Mouse (Mus musculus): ENCODE measurements around the gene Arhgef28.

Arhgef28 gene

DNA sequence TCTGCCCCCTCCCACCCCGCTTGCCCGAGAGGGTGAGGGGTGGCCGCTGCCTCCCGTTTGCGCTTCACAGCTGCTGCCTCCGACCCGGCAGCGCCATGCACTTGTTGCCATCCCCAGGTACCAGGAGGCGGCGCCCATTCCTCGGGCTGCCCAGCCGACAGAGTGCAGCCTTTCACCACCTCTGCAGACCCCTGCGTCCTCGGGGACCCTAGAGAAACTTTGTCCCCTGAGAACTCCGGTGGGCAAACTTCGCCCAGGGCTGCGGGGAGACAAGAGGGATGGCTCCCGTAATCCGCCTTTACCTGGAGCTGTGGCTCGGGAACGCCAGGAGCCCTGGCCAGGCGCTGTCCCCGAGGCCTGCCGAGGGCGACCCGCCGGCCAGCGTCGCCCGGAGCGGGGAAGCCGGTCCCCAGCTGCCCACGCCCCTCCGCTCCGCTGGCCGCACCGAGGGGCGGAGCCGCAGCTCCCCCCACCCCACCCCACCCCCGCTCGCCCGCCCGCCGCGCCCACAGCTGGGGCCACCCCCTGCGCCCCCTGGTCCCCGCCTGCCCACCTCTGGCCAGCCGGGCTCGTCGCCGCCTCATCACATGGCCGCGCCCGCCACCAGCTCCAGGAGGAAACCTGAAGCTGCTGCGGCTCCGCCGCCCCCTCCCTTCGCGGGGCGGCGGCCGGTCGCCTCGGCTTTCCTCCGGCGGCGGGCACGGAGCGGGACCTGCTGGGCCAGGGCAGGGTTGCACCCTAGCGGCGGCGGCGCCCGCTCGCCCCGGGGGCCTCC lies at the start of gene Arhgef28:
Arhgef28 (minus strand) TSS at position 669 of the 775 bp plus-strand sequence.
- DNase-seq (ENCODE audit: extremely low read depth, insufficient read length, low spot score), result peak; percentile 74

DNA sequence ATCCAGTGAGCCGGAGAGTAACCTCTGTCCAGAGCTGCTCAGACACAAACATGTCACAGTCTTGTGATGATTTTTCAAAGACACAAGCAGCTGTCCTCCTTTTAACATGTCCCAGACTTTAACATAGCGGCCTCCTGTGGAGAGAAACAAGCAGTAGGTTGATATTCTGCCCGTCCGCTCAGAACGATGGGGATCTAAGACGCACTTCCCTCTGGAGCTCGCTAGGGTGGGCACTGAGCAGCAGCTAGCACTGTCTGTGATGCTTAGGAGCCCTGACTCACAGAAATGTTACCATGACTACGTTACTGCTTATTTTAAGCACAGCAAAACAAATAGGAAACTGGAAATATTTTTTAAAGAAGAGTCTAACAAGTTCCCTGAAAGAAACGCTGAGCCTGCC lies 48.7 kb upstream of the Arhgef28 start:
- DNase-seq (ENCODE audit: extremely low read depth, insufficient read length, low spot score), result no peak

DNA sequence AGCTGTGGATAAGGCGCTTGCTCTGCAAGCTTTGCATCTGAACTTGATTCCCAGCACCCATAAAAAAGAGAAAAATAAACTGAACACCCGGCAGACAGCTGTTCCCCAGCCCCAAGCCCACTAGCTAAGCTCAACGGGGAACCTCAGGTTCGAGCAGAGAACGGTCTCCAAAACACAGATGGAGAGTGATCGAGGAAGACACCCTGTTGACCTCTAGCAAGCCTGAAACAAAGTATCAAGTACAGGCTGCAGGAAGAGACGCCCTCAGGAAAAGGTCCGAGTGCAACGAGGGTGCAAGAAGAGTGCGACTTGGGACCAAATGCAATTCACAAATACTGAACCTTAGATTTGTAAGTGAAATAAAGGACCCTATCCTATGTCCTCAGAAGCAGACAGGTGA lies 43.4 kb upstream of the Arhgef28 start:
- DNase-seq (ENCODE audit: extremely low read depth, insufficient read length, low spot score), result no peak

DNA sequence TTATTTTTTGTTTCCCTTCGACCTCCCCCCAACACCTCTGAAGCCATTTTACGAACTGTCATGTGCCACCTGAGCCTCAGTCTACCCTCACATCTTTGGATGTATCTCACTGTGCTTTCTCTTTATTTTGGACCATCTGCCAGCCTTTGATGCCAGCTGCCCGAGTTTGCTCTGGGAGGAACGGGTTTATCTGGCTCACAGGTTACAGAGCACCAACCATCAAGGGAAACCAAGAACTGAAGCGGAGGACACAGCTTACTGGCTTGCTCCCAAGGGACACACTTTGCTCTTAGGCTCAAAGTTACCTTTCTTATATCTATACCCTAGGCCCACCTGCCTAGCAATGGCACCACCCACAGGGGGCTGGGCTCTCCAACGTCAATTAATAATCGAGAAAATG lies 39.1 kb upstream of the Arhgef28 start:
- DNase-seq (ENCODE audit: extremely low read depth, insufficient read length, low spot score), result no peak

DNA sequence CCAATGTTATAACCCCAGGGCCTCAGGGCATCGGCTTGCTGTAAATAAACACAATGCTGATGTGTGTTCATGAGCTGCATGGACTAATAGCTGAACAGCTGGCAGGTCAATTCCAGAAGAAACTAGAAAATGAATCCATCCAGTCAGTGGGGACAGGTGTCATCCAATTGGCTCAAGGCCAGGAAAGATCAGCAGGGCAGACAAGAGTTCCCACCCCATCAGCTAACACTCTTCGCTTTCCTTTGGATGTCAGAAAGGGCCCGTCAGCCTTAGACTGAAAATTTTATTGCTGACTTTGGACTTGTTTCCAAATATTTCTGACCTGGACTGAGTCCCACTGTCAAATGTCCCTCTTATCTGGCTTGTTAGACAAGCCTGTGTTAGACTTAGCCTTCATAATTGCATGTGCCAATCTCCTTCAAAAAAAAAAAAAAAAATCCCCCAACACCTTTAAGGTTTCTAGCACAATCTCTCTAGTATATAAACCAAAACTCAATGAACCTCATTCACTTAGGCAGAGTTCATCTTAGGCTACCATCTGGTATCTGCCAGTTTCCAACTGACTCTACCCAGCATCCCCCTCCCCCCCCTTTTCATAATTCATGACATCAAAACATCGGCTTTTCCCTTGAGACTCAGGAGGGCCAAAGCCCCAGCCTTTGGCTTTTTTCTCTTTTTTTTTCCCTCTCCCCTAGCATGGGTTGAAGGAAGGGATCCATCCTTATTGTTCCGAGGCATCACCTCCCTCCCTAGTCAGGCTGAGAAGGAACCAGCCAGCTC lies 38.5 kb upstream of the Arhgef28 start:
- DNase-seq (ENCODE audit: extremely low read depth, insufficient read length, low spot score), result no peak

DNA sequence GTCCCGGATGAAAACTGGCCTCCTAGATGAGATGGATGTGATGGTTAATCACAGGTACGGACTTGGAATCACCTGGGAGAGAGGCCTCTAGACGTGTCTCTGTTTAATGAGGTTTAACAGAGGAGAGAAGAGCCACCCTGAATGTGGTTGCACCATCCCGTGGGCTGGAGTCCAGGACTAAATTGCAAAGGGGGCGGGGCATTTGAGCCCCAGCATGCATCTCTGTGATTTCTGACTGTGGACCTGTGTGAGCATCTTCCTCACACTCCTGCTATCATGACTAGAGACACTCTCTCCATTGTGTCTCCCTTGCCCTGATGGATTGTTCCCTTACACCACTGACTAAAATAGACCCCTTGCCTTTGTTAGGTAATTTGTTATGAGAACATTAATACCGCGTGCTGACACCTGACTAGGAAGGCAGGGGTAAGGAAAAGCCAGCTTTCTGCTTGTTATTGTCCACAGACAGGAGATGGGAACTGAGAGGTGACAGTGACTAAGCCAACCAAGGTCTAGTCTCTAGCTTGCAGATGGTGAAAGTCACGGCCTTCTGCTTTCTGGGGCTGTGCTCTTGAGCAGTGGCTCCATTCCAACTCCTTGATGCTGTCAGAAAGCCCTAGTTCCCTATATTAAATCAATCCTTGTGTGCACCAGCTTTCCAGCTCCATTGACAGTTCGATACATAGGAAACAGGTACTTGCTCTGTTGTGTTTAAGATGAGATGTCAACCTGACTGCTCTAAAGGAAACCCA lies 35.5 kb upstream of the Arhgef28 start:
- DNase-seq (ENCODE audit: extremely low read depth, insufficient read length, low spot score), result no peak

DNA sequence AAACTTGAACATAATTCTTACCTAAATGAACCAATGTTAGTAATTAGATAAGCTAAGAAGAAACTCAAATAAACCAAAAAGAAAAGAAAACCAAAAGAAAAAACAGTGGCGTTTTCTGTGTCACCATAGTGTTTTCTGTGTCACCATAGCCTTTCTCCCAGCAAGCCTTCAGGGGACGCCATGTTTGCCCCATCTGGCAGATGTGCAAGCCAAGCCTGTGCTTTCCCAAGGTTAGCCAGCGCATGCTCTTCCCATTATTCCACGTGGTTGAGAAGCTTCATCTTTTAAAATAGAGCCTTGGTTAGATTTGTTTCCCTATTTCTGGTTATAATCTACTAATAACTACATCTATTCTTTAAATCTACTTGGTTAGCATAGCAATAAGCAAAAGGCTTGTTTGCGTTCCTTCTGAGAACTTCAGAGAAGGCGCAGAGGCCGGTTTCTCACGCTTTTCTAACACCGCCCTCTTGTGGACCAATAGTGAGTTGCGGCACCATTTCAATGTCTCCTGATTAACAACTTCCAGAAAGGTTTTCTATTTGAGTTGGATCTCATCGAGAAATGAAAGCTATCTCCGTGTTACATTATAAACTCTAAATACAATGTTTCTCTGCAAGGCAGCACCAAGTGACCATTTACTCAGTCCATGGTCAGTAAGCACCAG lies 33.9 kb upstream of the Arhgef28 start:
- DNase-seq (ENCODE audit: extremely low read depth, insufficient read length, low spot score), result peak; percentile 20

DNA sequence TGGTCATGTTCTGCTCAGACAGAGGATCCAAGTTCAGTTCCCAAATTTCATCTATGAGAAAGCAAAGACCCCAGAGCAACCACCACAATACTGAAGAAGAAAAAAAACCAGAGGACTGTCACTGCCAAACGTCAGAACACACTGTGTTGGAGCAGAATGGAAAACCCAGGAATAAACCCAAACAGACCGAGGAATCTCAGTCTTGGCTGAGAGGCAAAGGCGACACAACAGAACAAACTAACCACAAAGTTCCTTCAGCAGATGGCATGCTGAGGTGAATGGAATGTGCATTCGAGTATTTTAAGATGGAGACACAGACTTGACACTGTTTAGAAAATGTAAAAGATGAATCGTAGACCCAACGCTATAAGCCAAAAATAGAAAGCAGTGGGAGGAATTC lies 29.2 kb upstream of the Arhgef28 start:
- DNase-seq (ENCODE audit: extremely low read depth, insufficient read length, low spot score), result no peak

DNA sequence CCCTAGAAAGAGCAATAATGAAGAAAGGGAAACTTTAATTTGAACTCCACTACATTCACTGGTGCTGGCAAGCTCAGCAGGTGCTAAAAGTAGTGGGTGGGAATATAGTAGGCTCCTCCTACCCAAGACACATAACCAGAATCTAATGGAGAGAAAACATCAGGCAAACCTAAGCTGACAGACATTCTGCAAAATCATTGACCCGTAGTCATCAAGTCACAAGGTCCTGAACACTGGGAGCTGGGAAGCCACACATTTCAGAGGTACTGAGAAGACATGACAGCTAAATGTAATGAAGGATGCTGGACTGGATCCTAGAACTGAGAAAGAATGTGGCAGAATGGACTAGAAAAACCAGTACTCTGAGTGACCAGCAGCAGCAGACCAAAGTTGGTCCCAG lies 24.3 kb upstream of the Arhgef28 start:
- DNase-seq (ENCODE audit: extremely low read depth, insufficient read length, low spot score), result no peak

DNA sequence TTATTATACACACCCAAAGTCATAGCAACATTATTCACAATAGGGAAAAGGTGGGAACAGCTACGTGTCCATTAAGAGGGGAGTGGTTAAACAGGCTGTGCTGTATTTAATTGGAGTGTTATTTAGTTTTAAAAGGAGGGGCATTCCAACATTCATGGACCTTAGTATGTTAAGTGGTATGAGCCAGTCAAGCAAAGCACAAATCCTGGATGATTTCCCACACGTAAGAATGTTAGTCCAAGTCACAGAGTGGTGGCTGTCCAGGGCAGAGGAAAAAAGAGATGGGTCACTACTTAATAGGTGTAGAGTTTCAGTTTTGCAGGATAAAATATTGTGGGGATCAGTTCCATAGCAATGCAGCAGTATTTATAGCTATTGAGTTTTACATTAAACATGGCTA lies 20.0 kb upstream of the Arhgef28 start:
- no peak for DNase-seq (ENCODE audit: extremely low read depth, insufficient read length, low spot score)

DNA sequence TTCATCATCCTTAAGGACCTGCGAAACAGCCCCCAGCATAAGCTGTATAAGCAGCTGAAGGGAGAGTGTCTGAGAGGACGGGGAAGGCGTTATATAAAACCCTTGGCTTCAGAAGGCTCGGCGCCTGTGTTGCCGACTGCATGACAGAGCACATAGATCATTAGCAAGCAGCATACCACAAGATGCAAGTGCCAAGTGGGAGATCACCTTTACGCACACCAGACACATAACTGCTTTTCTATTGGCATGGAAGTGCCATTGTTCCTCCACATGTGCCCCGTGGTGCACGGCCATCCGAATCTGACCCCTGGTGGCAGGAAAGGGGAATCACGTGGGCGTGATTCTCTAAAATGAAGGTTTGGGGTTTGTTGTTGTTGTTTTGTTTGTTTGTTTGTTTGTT lies 16.6 kb upstream of the Arhgef28 start:
- DNase-seq (ENCODE audit: extremely low read depth, insufficient read length, low spot score), result no peak

DNA sequence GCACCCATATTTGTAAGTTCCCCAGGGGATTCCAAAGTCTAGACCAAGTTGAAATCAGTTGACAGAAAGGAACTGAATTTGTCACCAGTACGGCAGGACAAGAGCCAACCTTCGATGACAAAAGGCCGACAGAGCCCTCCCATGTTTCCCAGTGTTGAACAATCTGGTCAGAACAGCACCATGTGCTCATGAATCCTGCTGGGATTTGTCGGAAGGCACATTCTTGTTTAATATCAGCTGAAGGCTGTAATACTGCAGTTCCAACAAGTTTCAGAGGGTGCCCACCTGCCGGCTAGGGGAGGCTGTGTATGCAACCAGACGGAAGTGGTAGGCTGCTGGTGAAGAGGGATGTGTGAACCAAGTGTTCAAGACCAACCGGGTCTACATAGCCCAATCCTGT lies 3.9 kb upstream of the Arhgef28 start:
- DNase-seq (ENCODE audit: extremely low read depth, insufficient read length, low spot score), result no peak

DNA sequence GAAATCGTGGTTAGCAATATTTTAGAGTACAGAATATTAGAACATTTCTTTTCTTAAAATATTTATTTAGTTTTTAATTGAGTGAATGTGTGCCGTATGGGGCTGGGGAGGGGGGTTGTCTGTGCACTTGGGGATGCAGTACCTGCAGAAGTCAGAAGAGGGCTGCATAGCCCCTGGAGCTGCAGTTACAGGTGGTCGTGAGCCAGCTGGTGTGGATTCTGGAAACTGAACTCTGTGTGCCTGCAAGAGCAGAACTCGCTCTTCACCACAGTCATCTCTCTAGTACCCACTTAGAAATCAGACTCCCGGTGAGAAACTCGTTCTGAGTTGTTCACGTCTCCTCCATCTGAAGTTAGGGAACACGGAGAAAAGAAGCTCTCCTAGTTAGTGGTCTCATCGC lies 2.6 kb upstream of the Arhgef28 start:
- DNase-seq (ENCODE audit: extremely low read depth, insufficient read length, low spot score), result no peak

DNA sequence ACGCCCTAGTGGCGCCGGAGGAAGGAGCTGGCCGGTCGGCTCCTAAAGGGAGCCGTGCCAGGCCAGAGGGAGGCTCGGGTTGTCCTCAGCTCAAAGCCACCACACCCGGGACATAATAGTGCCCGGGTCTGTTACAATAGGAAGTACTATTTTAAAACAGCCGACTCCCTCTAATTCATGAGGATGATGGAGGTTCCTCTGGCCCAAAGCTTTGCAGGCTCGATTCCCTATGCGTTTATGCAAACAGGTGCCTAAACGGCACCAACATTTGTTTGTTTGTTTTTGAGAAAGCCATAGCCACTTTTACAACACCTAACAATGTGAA lies 269 bp upstream of the Arhgef28 start:
- no peak for DNase-seq (ENCODE audit: extremely low read depth, insufficient read length, low spot score)

DNA sequence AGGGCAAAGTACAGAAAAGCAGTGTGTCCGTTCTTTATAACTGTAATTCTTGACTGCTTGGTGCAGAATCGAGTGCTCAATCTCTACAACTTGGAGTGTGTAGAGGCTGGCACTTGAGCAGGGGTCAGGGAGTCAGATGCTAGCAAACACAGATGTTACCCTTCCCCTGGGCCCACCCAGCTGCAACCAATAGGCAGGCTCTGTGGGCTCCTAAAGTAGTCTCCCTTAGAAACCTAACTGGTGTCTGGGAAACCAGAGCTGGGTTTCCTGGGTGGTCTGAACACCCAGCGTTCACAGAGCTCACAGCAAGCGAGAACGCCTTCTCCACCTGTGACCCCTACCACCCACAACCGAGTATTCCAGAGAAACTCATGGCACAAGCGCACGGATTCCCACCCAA lies 1.1 kb downstream of the Arhgef28 start:
- no peak for DNase-seq (ENCODE audit: extremely low read depth, insufficient read length, low spot score)

DNA sequence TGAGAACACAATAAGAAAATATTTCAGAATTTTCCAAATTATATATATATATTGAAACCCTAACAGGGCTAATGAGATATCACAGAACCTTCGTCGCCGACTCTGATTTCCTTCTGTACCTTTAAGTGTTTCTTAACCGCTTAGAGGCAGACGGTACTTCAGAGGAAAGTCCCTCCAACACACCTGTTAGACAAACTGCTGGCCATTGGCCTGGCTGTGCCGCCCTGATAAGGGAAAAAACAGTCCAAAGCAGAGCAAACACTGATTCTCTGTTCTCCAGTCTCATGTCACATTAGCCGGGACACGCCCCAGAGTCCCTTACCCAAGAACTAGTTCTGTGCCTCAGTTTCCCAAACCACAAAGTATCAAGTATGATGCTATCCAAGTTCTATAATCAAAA lies 1.9 kb downstream of the Arhgef28 start:
- no peak for DNase-seq (ENCODE audit: extremely low read depth, insufficient read length, low spot score)

DNA sequence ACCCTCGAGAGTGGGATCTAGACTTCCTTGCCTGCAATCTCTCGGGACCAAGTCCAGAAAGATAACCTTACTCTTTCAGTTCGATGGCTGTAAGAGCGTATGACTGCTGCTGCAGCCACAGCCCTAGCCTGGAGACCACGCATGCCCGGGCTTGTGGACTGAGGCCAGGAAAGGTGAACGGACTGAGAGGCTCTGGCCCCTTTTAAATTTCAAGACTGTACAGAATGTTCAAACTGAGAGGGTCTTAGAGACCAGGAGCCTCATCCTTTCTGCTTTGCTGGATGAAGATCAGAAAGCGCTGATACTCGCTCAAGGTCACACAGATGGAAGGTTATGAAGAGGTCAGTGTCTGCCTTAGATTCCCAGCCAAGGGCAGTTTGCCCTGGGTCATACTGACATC lies 4.8 kb downstream of the Arhgef28 start:
- no peak for DNase-seq (ENCODE audit: extremely low read depth, insufficient read length, low spot score)

DNA sequence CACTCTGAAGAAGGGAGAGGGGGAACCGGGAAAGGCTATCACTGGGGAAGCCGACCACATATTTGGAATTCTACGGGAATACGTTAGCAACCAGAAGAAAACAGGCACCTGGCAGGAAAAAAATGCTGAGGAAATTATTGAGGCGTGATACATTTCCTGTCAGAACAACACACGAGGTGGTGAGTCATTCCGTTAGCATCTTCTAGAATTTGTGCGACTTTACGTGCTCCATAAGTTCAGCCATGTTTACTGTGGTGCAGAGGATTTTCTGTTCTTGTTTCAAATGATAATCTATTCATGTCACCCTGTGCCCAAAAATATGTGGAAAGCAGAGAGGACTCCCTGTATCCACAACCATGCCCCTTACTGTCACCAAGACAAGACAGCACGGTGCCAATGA lies 13.6 kb downstream of the Arhgef28 start:
- peak; percentile 18 for DNase-seq (ENCODE audit: extremely low read depth, insufficient read length, low spot score)

DNA sequence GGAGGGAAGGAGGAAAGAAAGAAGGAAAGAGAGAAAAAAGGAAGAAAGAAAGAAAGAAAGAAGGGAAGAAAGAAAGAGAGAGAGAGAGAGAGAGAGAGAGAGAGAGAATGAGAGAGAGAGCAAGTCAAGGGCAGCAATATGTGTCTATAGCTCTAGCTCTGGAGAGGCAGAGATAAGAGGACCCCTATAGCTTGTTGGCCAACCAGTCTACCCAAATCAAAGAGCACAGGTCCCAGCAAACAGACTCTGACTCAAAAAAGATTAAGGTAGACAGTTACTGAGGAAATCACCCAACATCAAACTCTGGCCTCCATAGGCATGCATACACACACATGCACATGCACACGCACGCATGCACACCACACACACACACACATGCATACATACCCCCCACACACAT lies 17.7 kb downstream of the Arhgef28 start:
- DNase-seq (ENCODE audit: extremely low read depth, insufficient read length, low spot score), result no peak

DNA sequence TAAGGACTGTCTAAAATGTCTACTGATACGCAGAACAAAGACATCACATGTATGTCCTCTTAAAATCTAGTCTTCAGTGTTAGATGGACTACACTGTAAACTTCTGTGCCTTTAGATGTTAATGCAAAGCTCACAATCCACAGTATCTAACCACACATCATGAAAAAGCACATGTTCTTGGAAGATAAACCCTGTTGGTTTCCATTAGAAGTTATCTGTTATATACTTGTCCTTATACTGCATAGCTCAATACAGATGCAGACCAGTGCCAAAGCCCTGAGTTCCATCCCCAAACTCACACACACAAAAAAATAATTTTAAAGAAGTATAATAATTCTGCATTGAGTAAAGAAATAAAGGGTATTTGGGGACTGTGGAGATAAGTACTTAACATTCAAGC lies 18.3 kb downstream of the Arhgef28 start:
- no peak for DNase-seq (ENCODE audit: extremely low read depth, insufficient read length, low spot score)

DNA sequence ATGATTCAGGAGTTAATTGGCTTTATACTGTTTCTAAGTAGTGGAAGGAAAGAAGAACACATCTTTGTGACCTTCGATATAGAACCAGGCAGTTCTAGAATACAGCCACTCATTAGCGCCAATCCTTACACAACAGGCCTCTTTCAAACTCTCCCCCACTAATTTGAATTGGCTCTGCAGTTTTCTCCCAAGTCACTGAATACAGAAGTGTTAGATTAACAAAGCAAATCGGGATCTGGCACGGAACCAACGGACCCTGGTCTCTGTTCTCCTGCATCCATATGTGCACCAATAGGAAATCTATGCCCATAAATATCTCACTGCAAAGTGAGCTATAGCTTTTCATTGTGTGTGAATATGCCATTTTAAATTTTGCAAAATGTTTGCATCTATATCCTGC lies 20.1 kb downstream of the Arhgef28 start:
- no peak for DNase-seq (ENCODE audit: extremely low read depth, insufficient read length, low spot score)
